Mouse (Mus musculus): ENCODE data around the gene Gm20388.
A peak's percentile ranks its signal among the peaks of the same experiment; 100 is the strongest.

The Gm20388 gene

DNA sequence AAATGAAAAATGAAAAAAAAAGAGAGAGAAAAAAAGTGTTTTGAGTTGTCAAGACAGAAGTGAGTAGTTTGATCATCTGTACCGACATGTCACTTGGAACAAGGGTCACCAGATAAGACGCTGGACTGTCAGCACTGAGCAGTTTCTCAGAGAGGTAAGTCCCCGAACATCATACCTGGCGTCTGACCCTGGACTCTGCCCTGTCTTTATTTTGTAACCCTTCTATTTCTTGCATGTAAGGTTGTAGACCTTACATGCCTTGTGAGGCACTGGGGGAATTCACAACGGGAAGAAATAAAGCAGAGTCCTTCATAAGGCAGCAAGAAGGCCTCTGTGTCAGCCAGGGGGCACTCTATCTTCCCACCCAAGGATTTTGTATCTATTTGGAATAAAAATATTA lies 2014.0 kb downstream of the Gm20388 start:
- DNase-seq (ENCODE audit: low read depth, low spot score) = no peak

DNA sequence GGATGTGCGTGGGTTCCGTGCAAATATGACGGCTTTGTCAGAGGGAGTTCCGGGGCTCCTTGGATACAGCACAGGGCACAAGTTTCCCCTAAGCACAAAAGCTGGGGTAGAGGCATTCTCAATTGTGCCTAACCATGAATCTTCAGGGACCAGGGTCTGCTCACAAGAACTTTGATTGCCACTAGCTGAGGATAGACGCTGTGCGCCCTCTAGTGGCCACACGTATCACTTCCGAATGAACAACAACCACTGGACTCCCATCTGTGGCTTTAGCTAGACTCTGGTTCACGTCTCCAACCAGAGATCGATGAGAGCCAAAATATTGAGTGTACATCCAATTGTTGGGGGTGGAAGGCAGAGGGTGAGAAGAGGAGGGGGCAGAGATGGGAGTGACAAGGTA lies 2015.0 kb downstream of the Gm20388 start:
- DNase-seq (ENCODE audit: low read depth, low spot score) = peak; percentile 95

DNA sequence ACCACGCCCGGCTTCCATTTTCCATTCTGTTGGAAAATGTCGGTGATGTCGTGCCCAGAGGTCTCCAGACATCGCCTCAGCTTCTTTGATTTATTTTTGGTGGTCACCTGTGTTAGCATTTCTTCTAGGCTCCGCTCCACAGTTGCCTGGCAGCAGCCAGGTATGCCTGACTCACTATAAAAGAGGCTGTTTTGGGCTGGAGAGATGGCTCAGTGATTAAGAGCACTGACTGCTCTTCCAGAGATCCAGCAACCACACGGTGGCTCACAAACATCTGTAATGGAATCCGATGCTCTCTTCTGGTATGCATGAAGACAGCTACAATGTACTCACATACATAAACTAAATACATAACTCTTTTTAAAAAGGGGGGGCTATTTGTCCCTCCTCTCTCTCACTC lies 2015.6 kb downstream of the Gm20388 start:
- DNase-seq (ENCODE audit: low read depth, low spot score) = no peak

DNA sequence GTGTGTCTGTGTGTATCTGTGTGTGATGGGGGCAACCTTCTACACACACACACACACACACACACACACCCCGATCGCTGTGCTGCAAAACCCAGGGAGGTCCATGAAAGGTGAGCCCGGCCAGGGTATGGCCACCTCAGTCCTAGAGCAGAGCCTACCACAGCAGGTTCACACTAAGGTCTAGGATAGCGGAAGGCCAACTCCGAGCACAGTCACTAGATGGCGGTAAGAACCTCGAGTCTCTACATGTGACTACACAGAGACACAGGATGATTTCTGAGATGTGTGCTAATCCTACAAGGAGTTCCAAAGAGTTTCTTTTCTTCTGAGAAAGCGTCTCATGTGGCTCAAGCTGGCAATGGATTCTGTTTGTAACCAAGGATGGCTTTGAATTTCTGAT lies 2016.7 kb downstream of the Gm20388 start:
- peak; percentile 88 for DNase-seq (ENCODE audit: low read depth, low spot score)

DNA sequence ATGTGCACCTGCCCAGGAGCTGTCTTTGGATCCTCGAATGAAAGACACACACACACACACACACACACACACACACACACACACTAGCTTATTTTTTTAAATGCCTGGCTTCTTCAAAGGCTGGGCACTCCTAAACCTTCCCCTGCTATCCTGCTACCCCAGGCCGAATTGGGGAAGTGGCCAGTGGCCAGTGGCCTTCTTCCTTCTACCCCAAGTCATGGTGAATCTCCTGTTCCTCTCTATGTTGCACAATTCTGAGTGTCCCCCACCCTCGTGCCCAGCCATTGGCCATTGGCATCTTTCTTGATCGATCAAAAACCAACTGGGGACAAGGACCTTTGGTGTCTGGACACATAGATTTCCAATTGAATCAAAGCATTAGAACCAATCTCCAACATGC lies 2019.4 kb downstream of the Gm20388 start:
- DNase-seq (ENCODE audit: low read depth, low spot score) = no peak

DNA sequence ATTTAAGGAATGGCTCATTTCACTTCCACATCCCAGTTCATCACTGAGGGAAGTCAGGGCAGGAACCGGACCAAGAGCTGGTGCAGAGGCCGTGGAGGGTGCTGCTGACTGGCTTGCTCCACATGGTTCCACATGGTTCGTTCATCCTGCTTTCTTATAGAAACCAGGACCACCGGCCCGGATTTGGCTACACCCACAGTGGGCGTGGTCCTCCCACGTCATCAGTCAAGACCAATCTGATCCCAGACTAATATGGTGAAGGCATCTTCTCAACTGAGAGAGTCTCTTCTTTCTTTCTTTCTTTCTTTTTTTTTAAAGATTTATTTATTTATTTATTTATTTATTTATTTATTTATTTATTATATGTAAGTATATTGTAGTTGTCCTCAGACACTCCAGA lies 2020.9 kb downstream of the Gm20388 start:
- DNase-seq (ENCODE audit: low read depth, low spot score) = peak; percentile 76

DNA sequence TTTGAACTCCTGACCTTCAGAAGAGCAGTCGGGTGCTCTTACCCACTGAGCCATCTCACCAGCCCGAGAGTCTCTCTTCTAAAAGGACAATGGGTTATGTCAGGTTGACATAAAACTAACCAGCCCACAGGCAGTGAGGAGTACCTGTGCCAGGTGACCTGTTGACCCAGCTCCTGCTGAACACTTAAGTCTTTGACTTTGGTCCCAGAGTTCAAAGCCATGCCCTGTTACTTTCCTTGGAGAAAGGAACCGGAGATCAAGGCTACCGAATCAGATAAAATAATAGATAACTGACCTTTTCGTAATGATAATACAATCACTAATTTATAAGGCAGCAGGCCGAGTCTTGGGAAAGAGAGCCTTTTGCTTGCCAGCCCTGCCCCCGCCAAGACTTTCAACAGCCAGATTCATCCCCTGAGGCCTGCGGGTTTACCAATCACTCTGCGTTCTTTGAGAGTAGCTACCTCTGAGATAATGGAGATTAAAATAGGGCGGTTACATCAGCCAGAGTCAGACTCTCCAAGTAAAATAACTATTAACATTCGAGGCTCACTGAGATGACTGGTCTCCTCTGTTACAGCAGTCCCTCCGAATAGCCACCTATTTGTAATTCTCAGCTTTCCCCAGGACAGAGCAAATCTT lies 2021.5 kb downstream of the Gm20388 start:
- no peak for DNase-seq (ENCODE audit: low read depth, low spot score)

DNA sequence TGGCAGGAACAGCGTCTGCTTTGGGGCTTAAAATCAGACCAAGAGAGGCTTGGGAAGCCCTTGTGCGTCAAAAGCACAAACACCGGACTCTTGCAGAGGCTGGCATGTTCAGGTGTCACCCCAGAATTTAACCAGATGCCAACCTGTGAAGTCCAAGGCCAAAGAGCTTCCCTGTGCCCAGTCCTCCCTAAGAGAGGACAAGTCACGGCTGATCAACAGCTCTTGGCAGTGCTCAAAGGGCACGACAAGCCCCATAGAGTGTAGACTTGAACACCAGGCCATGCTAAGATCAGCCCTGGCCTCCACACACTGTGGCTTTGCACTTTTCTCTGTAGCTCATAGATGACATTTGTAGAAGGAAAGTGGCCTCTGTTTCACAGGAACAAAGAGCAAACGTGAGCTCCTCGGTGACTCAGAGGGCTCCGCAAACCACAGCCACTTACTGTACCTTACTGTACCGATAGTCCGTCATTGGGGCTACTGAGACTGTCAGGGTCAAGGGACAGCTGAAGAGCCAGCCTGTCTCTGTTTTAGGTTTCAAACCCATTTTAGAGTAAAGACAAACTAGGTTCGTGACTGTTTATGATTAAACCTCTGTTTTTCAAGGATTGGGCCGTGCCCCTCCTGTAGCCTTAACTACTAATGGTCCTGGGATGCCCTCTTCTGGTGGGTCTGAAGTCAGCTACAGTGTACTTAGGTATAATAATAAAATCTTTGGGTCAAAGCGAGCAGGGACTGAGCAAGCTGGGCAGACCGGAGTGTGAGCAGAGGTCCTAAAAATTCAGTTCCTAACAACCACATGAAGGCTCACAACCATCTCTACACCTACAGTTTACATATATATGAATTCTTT lies 2022.3 kb downstream of the Gm20388 start:
- DNase-seq (ENCODE audit: low read depth, low spot score) = no peak

DNA sequence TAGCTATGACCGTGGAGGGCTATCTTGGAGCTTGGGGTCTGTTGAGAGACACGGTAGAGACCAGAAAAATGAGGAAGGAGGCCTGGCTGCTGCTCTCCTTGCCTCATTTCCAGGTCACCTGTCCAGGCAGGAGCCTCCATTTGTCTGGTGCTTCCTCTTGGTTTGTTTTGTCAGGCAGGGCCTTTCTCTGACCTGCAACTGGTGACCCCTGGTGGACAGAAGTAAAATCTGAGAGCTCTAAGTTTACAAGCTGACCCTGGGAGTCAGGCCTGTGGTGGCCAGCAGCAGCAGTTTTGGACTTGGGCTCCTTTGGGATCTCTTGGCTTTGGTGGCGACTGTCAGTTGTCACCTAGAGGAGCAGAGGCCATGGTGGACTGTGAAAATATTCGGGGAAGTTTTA lies 2023.9 kb downstream of the Gm20388 start:
- DNase-seq (ENCODE audit: low read depth, low spot score) = peak; percentile 77

DNA sequence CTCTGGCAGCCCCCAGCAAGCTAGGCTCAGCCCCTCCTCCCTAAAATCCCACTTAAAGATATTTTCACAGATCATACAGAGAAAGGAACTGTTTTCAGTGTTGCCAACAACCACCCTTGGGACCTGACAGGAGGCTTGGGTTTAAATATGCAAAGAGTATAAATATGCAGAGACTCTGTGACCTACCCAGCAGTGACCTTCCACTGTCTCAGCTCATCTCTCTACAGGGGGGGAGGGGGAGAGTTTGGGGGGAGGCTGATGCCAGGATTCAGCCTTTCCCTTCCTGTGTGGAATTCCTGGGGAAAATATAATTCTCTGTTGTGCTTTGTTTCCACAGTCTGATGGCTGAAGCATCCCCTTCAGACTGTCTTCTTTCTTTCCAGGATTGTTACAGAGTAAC lies 2024.3 kb downstream of the Gm20388 start:
- DNase-seq (ENCODE audit: low read depth, low spot score) = no peak

DNA sequence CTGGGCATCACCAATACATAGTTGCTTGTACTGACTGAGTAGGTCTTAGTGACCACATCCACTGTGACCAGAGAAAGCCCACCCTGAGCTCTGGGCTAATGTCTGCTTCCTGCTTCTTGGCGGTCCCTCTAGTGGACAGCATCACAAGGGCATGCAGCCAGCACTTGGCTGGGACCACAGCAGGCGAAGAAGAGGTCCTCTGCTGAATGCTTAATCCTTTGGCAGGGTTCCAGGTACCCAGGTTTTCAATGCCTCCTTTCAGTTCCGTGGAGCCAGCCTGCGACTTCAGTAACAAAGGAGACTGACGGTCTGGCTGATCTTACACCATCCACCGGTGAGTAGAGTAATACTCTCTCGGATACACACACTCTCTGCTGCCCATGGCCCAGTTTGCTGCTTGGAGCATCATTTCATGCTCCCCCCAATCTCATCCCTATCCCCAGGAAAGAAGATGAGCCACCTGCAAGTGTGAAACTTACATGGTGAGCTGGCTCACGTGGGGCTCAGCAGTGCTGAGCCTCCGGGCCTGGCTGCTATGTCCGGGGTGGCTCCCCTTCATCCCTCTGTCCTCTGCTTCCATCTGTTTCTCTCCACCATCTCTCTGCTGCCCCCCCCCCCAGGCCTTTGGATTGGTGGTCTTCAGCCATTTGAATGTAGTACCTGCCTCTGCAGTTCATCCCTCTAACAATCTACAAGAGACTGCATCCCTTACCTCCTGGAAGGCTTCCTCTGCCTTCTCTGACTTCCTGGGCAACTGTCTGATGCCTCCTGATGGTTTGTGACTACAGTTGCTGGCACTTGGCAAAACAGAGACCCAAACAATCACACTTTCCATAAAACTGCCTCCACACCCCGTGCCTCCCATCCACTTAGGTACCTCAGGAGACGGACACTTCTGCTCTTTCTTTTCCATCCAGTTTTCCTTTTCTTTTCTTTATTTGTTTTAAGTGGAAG lies 2025.0 kb downstream of the Gm20388 start:
- peak; percentile 81 for DNase-seq (ENCODE audit: low read depth, low spot score)

DNA sequence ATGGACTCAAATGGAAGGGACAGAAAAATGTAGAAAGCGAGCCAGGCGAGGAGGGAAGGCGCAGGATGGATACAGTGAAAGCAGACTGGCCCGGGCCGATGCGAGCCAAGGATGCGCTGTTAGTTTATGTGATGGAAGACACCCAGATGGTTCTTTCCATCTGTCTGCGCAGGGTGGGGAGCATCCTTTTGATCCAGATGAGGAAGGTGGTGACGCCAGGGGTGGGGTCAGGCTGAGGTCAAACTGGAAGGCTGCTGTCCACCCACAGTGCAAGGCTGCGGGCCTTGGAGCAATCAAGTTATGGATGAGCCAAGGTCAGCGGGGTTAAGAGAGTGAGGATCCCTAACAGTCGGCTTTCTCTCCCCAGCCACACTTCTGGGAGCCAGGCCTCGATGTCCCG lies 2025.8 kb downstream of the Gm20388 start:
- peak; percentile 52 for DNase-seq (ENCODE audit: low read depth, low spot score)

DNA sequence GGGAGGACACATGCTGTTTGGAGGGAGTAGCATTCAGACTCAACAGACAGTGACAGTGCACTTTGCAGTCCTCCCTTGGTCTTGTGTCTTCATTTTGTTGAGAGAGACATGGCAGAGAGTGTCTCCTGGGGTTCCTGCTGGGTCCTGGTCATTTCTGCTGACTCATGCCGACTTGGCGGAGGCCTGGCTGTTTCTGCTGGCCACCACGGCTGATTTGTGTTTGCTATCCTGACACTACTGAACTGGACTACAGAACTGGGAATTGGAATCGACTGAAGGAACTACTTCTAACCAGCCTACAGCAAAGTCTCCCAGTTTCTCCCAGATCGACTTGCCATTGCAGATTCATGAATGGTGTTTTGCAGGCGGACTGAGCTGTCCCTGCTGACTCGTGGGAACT lies 2028.1 kb downstream of the Gm20388 start:
- no peak for DNase-seq (ENCODE audit: low read depth, low spot score)

DNA sequence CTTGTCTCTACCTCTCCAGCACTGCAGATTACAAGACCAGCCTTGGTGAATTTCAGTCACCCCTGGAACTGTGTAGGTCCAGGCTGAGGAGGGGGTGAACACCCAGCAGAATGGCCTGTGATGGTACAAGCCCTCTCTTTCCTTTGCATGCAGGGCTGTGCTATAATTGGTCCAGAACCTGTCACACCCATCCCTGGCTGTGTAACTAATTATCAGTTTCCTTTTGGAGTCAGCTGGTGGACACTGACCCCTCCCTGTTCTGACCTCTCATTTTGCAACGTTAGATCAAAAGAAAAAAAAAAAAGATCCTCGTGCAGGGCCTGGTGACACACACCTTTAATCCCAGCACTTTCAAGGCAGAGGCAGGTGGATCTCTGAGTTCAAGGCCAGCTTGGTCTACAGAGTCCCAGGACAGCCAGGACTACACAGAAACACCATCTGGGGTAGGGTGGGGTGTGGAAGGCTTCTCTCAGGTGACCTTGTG lies 2032.5 kb downstream of the Gm20388 start:
- DNase-seq (ENCODE audit: low read depth, low spot score) = no peak

DNA sequence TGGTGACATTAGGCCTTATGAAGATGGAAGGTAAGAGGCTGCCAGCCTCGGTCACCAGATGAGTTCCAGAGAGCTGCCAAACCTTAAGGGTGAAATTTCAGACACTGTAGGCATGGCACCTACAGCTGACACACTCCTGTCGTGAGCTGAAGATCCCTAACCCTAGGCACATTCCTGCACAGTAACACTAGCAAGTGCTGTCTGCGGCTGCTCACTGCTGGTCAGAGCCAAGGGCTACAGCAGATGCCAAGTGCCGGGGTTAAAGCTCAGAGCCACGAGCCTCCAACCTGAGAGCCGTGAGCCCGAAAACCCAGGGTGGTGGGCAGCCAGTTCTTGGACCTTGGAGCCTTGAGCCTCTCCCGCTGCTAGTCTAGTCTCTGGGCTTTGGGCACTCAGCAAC lies 2033.1 kb downstream of the Gm20388 start:
- no peak for DNase-seq (ENCODE audit: low read depth, low spot score)

DNA sequence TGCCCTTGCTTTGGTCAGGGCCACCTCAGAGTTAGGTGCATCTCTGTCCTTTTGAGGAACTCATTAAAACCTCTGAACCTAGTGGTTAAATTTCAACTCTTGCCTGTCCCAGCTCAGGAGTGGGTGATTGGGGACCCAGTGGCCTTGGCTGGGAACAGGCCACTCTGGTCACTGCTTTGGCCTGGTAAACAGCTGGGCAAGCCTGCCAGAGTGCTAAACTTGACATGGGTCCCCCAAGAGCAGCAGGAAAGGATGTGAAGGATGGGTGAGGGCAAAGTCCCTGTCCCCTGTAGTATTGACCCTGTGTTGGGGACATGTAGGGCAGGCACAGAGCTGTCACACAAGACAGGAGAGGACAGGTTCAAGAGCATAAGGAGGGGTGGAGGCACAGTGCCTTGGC lies 2034.2 kb downstream of the Gm20388 start, which contains the start of gene Car5a:
Car5a (minus strand) TSS at position 74 of the 400 bp plus-strand sequence.
- no peak for DNase-seq (ENCODE audit: low read depth, low spot score)

DNA sequence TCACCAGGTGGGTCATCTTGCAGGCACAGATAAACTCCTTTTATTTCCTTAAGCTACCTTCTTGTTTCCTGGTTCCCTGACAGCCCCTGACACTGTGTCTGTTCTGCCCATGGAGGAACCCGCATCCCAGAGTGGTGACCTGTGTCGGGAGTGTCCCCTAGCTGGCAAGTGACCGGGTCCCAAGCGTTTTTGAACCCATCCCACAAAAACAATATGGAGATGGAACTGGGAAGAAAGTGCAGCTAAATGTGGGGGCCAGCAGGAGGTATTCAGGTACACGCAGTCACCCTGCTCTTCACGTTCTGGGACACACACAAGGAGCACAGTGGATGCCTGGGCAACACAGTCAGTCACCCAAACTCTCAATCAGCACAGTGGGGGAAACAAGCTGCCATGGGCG lies 2035.7 kb downstream of the Gm20388 start:
- DNase-seq (ENCODE audit: low read depth, low spot score) = no peak

DNA sequence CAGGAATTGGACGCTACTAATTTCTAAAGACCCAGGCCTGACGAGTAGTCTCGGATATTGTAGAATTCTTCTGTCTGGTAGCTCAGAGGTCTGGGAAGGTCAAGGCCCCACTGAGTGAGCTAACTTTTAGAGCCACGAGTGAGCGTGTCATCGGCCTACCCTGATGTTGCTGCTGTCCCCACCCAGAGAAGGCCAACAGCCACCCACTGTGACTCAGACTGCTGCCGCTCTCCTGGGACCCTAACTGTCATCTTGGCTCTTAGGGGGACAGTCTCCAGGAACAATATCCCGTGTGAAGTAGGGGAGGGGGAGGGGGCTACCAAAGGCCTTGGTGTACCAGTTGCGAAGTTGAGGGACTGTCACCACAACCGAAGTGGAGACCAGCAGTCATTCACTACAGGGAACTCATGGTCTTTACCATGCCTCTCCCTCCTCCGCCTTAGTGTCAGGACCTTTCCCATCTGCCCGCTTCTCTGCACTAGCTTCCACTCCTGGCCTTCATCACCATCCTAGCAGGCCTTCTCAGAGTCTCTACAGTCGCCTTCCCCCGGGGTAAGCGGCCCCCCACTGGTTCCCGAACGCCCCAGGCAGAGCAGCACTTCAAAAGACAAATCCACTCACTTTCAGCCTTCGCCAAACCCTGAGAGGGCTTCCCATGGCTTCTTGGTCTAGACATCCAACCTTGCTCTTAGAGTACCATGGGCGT lies 2036.6 kb downstream of the Gm20388 start:
- DNase-seq (ENCODE audit: low read depth, low spot score) = no peak

DNA sequence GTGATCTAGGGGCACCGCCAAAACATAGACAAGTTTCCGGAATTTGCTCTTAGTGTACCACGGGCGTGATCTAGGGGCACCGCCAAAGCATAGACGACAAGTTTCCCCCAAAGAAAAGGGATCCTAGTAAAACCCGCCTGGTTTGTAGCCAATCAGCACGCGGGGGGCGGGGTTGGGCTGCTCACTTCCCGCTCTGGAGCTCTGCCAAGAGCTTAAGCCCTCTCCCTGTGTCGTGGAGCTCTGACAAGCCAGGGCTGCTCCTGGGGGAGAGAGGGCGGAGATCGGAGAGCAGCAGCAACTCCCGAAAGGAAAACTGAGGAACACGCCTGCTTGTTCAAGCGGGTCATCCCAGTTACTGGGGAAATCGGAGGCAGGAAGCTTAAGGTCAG lies 2037.1 kb downstream of the Gm20388 start:
- DNase-seq (ENCODE audit: low read depth, low spot score) = peak; percentile 97

DNA sequence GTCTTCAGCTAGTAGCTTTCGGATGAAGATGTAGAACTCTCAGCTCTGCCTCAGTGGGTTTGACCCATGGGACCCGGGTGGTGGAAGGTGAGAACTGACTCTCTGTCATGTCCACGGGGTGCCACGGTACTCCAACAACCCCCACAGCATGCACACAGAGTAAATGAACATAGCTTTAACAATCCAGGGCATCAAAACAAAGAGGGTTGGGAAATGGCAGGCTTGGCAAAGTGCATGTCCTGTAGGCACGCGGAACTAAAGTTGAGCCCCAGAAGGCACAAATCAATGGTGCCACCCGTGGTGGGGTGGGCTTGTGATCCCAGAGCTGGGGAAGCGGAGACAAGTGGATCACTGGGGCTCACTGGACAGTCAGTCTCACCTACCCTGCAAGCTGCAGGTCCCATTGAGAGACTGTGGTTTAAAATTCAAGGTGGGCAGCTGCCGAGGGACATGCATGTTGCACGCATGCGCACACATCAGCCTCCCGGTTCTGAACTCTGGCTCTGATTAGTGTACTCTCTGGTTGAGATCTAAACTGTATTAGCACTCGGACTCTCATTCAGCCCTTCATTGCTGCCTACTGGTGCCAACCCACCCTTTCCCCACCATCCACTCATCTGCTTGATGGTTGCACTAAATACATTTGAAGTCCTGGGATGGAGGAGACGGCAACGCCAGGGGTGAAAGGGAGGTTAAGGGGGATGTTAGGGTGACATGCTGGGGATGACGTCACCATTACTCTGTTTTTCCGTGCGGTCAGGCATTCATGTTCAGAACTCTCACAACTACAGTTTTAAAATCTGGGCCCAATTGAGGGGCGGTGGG lies 2037.9 kb downstream of the Gm20388 start:
- DNase-seq (ENCODE audit: low read depth, low spot score) = peak; percentile 47

Measured in ES-CJ7 (cell line).